Mouse (Mus musculus) cerebellum, adult 2 months (tissue): Measurements from ENCODE around the gene Vldlr.

Experiments
- CTCF ChIP-seq: fragments of 200-500 bp; IDR thresholded peaks from 2 replicates; pipeline ENCODE4 v1.5.1; 2011; ENCODE audit warnings: low read depth, mild to moderate bottlenecking, control low read depth, low read length, moderate library complexity, borderline replicate concordance; ENCODE audit not compliant: insufficient read depth
- POLR2A ChIP-seq: fragments of 200-500 bp; IDR thresholded peaks from 2 replicates; pipeline ENCODE4 v1.6.1; 2011; ENCODE audit warnings: low read length, control low read depth, borderline replicate concordance; ENCODE audit not compliant: insufficient read depth

- TF ChIP-seq POLR2A (no peak), CTCF (no peak)
These were observed 38.5 kb downstream of the Vldlr start for GRCm38 (mm10) chr19:27254756-27255155.
